Mouse (Mus musculus) heart, postnatal 0 days (tissue): Measurements from ENCODE around the gene Sfxn3.
A peak's percentile ranks its signal among the peaks of the same experiment; 100 is the strongest.

ENCODE experiments used
- CTCF ChIP-seq: IDR thresholded peaks from 2 replicates; pipeline ENCODE4 v1.5.1; 2016; ENCODE audit warnings: antibody characterized with exemption, control low read depth, low read depth
- EP300 ChIP-seq: IDR thresholded peaks from 2 replicates; pipeline ENCODE4 v1.6.1; 2016; ENCODE audit warnings: antibody characterized with exemption, low read depth

DNA sequence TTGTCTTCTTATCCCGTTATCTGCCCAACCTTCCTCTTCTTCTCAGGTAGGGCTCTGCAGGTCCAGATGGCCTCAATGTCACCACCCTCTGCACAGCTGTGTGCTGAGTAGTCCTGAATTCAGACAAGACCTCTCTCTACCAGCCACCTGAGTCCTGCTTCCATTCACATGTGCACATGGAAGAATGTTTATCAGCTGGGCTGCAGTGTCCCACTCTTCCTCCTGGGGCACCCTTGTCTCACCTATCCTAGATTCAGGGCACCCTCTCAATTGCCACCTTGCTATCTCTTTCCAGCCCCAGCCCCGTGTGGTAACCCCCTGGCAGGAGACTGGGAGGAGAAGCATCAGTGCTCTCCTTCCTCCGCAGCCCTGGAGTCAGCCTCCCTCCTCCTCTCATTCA is 45.0 kb upstream of the Sfxn3 start:
- peak; percentile 28 for TF ChIP-seq CTCF
- TF ChIP-seq EP300: no peak
